Mouse (Mus musculus) lung, postnatal 25 days (tissue): ENCODE results near the gene Rbmy.
"Not testable (repeated sequence)": the region's sequence is repeated elsewhere in the genome, so short reads cannot be mapped to it uniquely, and the experiment has no call there.

Source experiments
- DNase-seq: peaks from one replicate; pipeline ENCODE4 v3.0.0; 2022; ENCODE audit warnings: low spot score

The Rbmy gene

DNA sequence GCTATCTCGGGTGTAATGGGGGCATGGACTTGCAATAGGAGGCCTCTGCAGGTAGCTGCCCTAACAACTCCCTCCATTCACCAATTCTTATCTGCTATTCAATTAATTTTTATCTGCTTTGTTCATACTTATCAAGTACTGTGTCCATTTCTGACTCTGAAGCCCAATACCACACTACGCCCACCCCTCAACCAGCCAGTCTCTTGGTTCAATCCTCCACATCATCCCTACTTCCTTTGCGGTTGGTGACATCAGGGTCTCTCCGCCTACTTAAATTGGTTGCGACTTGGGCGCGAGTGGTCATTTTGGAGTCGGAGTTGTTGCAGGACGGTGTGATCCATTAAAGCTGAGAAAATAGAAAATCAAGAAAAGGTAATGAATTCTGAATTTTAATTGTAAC lies at the start of gene Rbmy, which contains the start of gene Gm10256:
Gene Rbmy (plus strand): TSS at position 301 of the 400 bp plus-strand sequence.
Gene Gm10256 (plus strand): TSS at position 320 of the 400 bp plus-strand sequence.
- not testable (repeated sequence) for DNase-seq

DNA sequence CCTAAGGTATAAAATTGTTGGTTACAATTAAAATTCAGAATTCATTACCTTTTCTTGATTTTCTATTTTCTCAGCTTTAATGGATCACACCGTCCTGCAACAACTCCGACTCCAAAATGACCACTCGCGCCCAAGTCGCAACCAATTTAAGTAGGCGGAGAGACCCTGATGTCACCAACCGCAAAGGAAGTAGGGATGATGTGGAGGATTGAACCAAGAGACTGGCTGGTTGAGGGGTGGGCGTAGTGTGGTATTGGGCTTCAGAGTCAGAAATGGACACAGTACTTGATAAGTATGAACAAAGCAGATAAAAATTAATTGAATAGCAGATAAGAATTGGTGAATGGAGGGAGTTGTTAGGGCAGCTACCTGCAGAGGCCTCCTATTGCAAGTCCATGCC lies 34.4 kb upstream of the Rbmy start, which contains the start of gene Gm4064:
Gene Gm4064 (minus strand): TSS at position 101 of the 400 bp plus-strand sequence.
- not testable (repeated sequence) for DNase-seq
